Mouse (Mus musculus) E14TG2a.4 (cell line): ENCODE measurements around the gene Fbf1.

Experiments used
- CTCF ChIP-seq: conservative IDR thresholded peaks from 2 replicates; pipeline ENCODE4 v1.5.1; 2014; ENCODE audit warnings: low read length
- NANOG ChIP-seq: IDR thresholded peaks from 2 replicates; pipeline ENCODE4 v1.6.1; 2014; ENCODE audit warnings: borderline replicate concordance, low read length, mixed read lengths
- POU5F1 ChIP-seq: IDR thresholded peaks from 2 replicates; pipeline ENCODE4 v1.6.1; 2014; ENCODE audit warnings: low read length, borderline replicate concordance

- TF ChIP-seq CTCF, result peak; percentile 17; the same call in 1 of the 2 replicates
- no peak for TF ChIP-seq POU5F1
- TF ChIP-seq NANOG, result no peak
Measured at GRCm38 (mm10) chr11:116132366-116133333, 35.3 kb downstream of the Fbf1 start.
